ENCODE assay signal across 11 mouse cellular contexts in genomic region chr5:72094582-72094981, GRCm38 (mm10).
A peak's percentile ranks its signal among the peaks of the same experiment; 100 is the strongest.
DNase-seq lines count a peak whose midpoint lies in the region; ATAC-seq lines count a peak whose summit lies in the region.
"Had no signal": no experiment of that assay in that cellular context is flagged by ENCODE, and none has a peak within 500 bp of the region (broad histone marks: within the 10 kb centered on the region; RNA-seq: fewer than 3 reads in every experiment).

No protein-coding gene starts in this region.

- no peaks in the 10 kb centered on the region for H3K27me3 ChIP-seq in hindbrain, embryonic 11.5 days (ENCODE audit: control insufficient read depth, insufficient read depth, low read length)
- no peaks in the 10 kb centered on the region for H3K27me3 ChIP-seq in hindbrain, embryonic 10.5 days (ENCODE audit: insufficient read depth, poor library complexity, severe bottlenecking)
- no peaks in the 10 kb centered on the region for H3K27me3 ChIP-seq in midbrain, embryonic 11.5 days (ENCODE audit: control insufficient read depth, insufficient read depth, low read length)
- no peaks in the 10 kb centered on the region for H3K27me3 ChIP-seq in midbrain, embryonic 16.5 days (ENCODE audit: control insufficient read depth, insufficient read depth, low read depth, low read length)
- H3K27me3 ChIP-seq: limb, embryonic 15.5 days had no signal

- no peak overlapping the region for H3K27ac ChIP-seq in hindbrain, embryonic 11.5 days (ENCODE audit: low read depth, low read length)
- H3K27ac ChIP-seq in hindbrain, embryonic 10.5 days, result no peak overlapping the region
- H3K27ac ChIP-seq in midbrain, embryonic 11.5 days (ENCODE audit: low read depth, low read length), result no peak overlapping the region
- H3K27ac ChIP-seq in midbrain, embryonic 16.5 days (ENCODE audit: low read length), result no peak overlapping the region
- H3K27ac ChIP-seq: limb, embryonic 15.5 days had no signal

- no peaks in the 10 kb centered on the region for H3K4me1 ChIP-seq in hindbrain, embryonic 11.5 days (replicated peaks; ENCODE audit: control insufficient read depth, insufficient read depth, low read length)
- no peaks in the 10 kb centered on the region for H3K4me1 ChIP-seq in hindbrain, embryonic 10.5 days (replicated peaks)
- no peaks in the 10 kb centered on the region for H3K4me1 ChIP-seq in midbrain, embryonic 11.5 days (ENCODE audit: control insufficient read depth, insufficient read depth, low read length)
- H3K4me1 ChIP-seq in midbrain, embryonic 16.5 days (ENCODE audit: control insufficient read depth, insufficient read depth, low read length), result no peaks in the 10 kb centered on the region
- H3K4me1 ChIP-seq: limb, embryonic 15.5 days had no signal

- no peaks in the 10 kb centered on the region for H3K36me3 ChIP-seq in hindbrain, embryonic 11.5 days (ENCODE audit: control insufficient read depth, insufficient read depth, low read length)
- no peaks in the 10 kb centered on the region for H3K36me3 ChIP-seq in hindbrain, embryonic 10.5 days
- H3K36me3 ChIP-seq in midbrain, embryonic 11.5 days (ENCODE audit: control insufficient read depth, insufficient read depth, low read length), result no peaks in the 10 kb centered on the region
- no peaks in the 10 kb centered on the region for H3K36me3 ChIP-seq in midbrain, embryonic 16.5 days (ENCODE audit: control insufficient read depth, insufficient read depth, low read length)
- H3K36me3 ChIP-seq: limb, embryonic 15.5 days had no signal

- H3K4me3 ChIP-seq in hindbrain, embryonic 11.5 days (ENCODE audit: low read depth, low read length), result no peak overlapping the region
- no peak overlapping the region for H3K4me3 ChIP-seq in hindbrain, embryonic 10.5 days
- H3K4me3 ChIP-seq in midbrain, embryonic 11.5 days (ENCODE audit: low read depth, low read length), result no peak overlapping the region
- no peak overlapping the region for H3K4me3 ChIP-seq in midbrain, embryonic 16.5 days (ENCODE audit: low read depth, low read length)
- H3K4me3 ChIP-seq: limb, embryonic 15.5 days had no signal

- H3K9ac ChIP-seq in hindbrain, embryonic 11.5 days (ENCODE audit: low read depth, low read length), result no peak overlapping the region
- no peak overlapping the region for H3K9ac ChIP-seq in midbrain, embryonic 11.5 days (ENCODE audit: low read length)
- no peak overlapping the region for H3K9ac ChIP-seq in midbrain, embryonic 16.5 days (ENCODE audit: low read depth, low read length)
- H3K9ac ChIP-seq: limb, embryonic 15.5 days had no signal

- 65% methylated on average over 7 of the region's 7 CpGs for WGBS in hindbrain, embryonic 11.5 days
- 67% methylated on average over 7 of the region's 7 CpGs for whole genome bisulfite sequencing in hindbrain, embryonic 10.5 days
- 69% methylated on average over 7 of the region's 7 CpGs for WGBS in midbrain, embryonic 11.5 days
- WGBS in midbrain, embryonic 16.5 days, result 56% methylated on average over 7 of the region's 7 CpGs

- H3K4me2 ChIP-seq in hindbrain, embryonic 11.5 days (replicated peaks; ENCODE audit: low read depth, low read length), result no peak overlapping the region
- H3K4me2 ChIP-seq in midbrain, embryonic 11.5 days, result no peak overlapping the region
- H3K4me2 ChIP-seq in midbrain, embryonic 16.5 days (ENCODE audit: low read length), result no peak overlapping the region
- H3K4me2 ChIP-seq: limb, embryonic 15.5 days had no signal

- ATAC-seq in hindbrain, embryonic 11.5 days (ENCODE audit: low FRiP score), result no peak
- no peak for ATAC-seq in midbrain, embryonic 11.5 days (ENCODE audit: low FRiP score)
- no peak for ATAC-seq in midbrain, embryonic 16.5 days
- ATAC-seq in common myeloid progenitor, adult 5-6 weeks (replicated peaks; ENCODE audit: low read depth, poor library complexity, severe bottlenecking), result 0 out of 2 replicates have a peak, but pooled peaks have one; percentile 65

- DNase-seq in hindbrain, embryonic 11.5 days (ENCODE audit: low spot score), result peak; percentile 29
- DNase-seq in hindbrain, embryonic 10.5 days (ENCODE audit: low spot score), result no peak
- peak; percentile 88 for DNase-seq in midbrain, embryonic 11.5 days (ENCODE audit: low spot score, missing footprints)
- DNase-seq in retina, postnatal 7 days (ENCODE audit: low read depth, low spot score), result peak; percentile 9
- no peak for DNase-seq in gastrocnemius, adult 8-10 months (ENCODE audit: low spot score in 2 of 2)
- no peak for DNase-seq in ovary, postnatal 36 days (ENCODE audit: low spot score)
- DNase-seq: adrenal gland, postnatal 25 days; gastrocnemius, postnatal 25 days had no signal

- no peaks in the 10 kb centered on the region for H3K9me3 ChIP-seq in hindbrain, embryonic 11.5 days (ENCODE audit: control insufficient read depth, low read length)
- no peaks in the 10 kb centered on the region for H3K9me3 ChIP-seq in hindbrain, embryonic 10.5 days
- no peaks in the 10 kb centered on the region for H3K9me3 ChIP-seq in midbrain, embryonic 11.5 days (ENCODE audit: control insufficient read depth, low read length)
- H3K9me3 ChIP-seq in midbrain, embryonic 16.5 days (replicated peaks; ENCODE audit: control insufficient read depth, low read length, poor library complexity, severe bottlenecking), result no peaks in the 10 kb centered on the region
- H3K9me3 ChIP-seq: limb, embryonic 15.5 days had no signal

Comparison
In these comparisons a context has a peak if more than half of its experiments do, and no peak if none do; other contexts are left out.
1. DNase-seq: peak in hindbrain, embryonic 11.5 days (single experiment), midbrain, embryonic 11.5 days (single experiment) and retina, postnatal 7 days (single experiment); none in hindbrain, embryonic 10.5 days (single experiment), gastrocnemius, adult 8-10 months (0 of 2) and ovary, postnatal 36 days (single experiment).